Mouse (Mus musculus) embryo, embryonic 10.5 days (tissue): Measurements from ENCODE around the gene Cnot2.

ENCODE experiments used
- DNase-seq: peaks from one replicate; pipeline ENCODE4 v3.0.0-alpha.2; 2015; ENCODE audit warnings: low spot score

Gene Cnot2

GRCm38 (mm10) chr10:116562210-116562609 lies 19.1 kb downstream of the Cnot2 start:
- DNase-seq = no peak

DNA sequence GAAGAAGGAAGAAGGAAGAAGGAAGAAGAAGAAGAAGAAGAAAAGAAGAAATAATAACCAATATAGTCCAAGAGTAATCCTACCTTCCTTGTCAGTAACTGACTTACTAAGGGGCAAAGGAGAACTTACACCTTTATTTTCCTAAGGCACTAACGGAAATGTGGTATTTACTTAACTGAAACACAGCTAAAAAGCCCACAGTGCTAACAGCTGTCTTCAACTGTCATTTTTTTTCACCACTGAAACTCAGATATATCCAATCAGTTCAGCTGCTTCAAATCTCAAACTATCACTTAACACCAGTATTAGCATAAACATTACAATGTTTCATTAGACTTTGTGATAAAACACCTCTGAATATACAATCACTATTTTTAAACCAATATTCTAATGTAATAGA lies 22.1 kb downstream of the Cnot2 start:
- DNase-seq = no peak

- DNase-seq = no peak
Measured at GRCm38 (mm10) chr10:116557166-116557565, 24.1 kb downstream of the Cnot2 start.

DNA sequence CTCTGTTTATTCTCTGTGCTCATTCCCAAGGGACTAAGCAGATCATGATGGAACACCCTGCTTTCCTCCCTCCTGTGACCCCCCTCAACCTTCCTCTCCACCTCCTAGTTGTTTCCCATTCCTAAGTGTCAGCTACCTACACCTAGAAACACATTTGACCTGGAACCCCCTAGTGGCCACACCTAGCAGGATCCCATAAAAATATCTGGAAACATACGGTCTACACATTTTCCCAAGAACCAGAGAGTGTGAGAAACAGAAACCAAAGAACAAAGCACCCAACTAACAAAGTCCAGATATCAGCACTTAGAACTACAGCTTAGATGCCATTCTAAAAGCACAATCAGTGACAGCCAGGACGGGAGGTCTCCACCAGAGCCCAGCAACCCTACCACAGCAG lies 26.9 kb downstream of the Cnot2 start:
- no peak for DNase-seq

DNA sequence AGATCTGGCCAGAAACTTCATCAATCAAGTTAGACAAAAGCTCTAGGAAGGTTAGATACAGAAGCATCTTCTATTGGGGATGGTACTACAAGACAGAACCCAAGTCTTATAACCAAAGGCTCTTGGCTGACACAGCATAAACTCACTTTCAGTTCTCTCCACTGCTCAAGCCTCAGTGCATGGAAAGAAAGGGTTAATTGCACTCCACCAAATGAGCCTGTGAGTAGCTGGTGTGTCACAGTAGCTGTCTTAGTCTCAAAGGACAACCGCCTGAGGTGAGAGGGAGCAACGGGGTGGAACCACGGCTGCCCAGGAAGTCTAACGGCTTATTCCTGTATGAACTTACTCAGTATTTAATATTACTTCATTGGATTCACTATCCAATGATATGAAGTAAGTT lies 33.4 kb downstream of the Cnot2 start:
- peak; percentile 13 for DNase-seq

- no peak for DNase-seq
Measured at GRCm38 (mm10) chr10:116546177-116546576, 35.1 kb downstream of the Cnot2 start.

DNA sequence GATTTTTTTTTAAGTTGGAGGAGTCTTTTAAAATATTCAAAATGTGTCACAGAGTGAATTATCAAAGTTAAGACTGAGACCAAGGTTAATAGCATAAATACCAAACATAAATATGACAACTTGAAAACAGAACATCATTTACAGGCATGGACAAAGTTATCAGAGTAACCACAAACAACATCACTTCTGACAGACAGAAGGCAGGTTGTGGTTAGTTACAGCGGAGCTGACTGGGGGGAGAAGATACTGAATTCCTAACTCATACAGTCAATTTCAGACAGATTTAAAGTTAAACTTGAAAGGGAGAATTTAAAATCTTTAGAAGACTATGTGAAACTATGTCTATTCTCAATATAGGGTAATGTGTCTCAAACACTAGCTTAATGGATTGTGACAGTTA lies 38.2 kb downstream of the Cnot2 start:
- DNase-seq = no peak

DNA sequence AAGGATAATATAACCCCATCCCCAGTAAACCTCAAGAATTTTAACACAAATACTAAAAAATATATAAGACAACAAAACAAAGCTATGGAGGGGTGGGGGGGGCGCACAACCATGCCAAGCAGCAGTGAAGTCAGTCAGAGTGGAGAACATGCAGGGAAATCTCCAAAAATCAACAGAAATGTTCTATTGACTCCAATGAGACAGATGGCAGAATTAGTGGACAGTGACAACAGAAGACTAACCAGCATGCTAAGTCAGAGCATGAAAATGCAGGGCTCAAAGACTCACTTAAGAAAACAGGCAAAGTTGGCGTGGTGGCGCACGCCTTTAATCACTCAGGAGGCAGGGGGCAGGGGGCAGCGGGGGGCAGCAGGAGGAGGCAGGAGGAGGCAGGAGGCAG lies 40.6 kb downstream of the Cnot2 start:
- DNase-seq = no peak

- DNase-seq = no peak
Measured at GRCm38 (mm10) chr10:116537495-116537894, 43.8 kb downstream of the Cnot2 start.

DNA sequence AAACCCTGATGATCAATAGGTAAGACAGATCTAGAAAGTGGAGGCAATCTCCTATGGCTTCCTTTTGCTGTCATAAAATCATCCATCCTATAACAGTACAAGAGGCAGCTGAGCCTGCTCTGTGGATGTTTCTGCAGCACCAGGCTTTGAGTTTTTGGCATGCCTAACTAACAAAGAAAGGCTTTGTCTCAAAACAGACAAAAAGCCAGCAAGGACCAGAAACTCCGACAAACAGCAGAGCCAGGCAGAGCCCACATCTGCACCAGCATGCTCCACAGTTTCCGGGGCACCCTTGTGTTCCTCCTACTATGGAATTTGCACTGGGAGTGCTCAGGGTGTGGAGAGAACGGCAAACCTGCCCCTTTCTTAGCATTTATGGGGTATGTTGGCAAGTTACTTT lies 47.0 kb downstream of the Cnot2 start:
- peak; percentile 38 for DNase-seq

DNA sequence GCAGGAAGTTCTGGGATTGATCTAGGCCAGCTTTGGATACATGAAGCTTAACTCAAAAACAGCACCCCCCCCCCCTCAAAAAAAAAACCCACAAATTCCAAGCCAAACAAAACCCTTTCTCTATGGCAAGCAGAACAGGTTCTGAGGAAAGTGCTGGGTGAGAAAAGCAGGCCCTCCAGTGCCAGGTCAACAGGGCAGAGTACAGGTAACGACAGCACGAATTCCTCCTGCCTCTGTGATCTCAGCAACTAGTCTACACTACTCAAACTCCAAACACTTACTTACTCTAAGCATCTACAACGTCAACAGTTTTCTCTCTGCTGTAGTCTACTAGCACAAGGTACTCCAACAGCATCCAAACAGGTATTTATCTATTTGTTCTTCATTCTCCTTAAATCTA lies 48.8 kb downstream of the Cnot2 start:
- no peak for DNase-seq

- DNase-seq = no peak
Measured at GRCm38 (mm10) chr10:116531063-116531462, 50.2 kb downstream of the Cnot2 start.

DNA sequence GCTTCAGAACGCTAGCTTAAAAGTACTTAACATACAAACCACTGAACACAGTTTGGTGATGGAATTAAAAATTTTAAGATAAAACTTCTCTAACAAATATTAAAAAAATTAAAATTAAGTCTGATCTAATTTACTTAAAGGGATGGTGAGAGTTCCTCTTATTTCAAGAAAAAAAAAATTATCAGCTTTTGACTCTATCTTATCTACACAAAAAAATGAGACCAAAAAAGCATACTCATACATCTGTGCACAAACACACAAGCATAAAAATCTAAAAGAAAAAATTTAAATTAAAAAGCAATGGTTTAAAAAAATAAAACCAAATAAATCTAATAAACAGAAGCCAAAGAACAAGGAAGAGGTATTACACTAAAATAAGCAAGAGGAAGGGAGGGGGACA lies 61.7 kb downstream of the Cnot2 start:
- DNase-seq = no peak

- no peak for DNase-seq
Measured at GRCm38 (mm10) chr10:116515590-116515989, 65.7 kb downstream of the Cnot2 start.

DNA sequence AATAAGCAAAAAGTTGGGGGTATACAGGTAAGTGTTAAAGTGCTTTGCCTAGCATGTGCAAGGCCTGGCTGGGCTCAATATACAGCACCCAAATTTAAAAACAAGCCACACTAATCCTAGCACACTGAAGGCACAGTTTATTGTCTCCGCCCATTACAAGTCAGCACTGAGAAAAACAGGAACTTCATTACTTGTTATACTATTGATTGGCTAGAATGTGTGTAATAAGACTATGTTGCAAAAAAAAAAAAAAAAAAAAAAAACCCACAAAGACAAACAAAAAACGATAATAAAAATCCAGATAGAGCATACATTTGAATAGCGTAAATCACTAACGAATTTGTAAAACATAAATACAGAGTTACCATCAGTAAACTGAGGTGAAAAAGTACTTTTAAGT lies 66.2 kb downstream of the Cnot2 start:
- no peak for DNase-seq

- DNase-seq = no peak
Measured at GRCm38 (mm10) chr10:116513254-116513635, 68.1 kb downstream of the Cnot2 start.

GRCm38 (mm10) chr10:116512521-116513253 lies 68.6 kb downstream of the Cnot2 start:
- DNase-seq = no peak

DNA sequence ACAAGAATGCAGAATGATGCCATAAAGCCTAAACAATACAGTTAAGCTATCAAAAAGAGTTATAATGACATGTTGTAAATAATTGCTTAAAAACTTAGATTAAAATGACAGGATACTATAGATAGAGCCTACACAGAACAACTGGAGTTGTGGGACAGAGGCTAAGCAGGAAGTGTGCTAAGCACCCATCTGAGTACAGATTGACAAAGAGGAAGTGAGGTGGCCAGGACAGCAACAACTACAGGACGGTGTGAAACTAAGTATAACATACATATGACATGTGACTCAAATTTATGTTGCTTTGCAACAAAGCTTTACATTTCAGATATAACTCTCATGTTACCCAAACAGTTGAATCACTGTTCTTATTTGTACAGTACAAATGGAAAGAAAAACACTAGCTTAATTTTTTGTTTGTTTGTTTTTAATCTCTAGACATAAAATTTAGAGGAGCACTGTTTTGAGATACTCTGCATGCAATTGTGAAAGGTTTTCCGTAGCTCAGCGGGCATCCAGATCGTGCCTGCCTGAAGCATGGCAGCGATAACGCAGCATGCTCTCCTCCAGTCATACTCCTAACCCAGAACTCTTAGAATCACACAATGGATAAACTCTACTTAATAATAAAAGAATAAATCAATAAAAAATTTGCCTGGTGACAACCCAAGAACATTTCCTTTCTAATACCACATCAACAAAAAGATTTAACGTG lies 75.9 kb downstream of the Cnot2 start:
- no peak for DNase-seq

GRCm38 (mm10) chr10:116492768-116493167 lies 88.5 kb downstream of the Cnot2 start:
- no peak for DNase-seq

- no peak for DNase-seq
Measured at GRCm38 (mm10) chr10:116486895-116487747, 94.2 kb downstream of the Cnot2 start.

DNA sequence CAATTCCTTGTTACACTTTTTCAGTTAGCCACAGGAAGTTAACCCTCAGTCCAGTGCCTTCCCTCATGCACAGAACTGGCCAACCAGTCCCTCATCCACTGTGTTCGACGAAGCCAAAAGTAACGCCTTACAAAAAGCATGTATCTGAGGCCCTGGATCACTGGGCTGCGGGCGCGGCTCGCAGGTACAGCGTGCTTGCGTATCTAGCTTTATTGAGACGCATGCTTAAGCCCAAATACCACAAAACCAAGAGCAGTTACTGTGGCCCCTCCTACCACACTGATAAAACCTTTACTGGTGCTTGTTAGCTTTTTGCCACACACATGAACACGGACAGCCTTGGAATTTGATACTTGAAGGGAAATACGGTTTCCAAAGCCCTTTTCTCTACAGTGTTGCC lies 99.4 kb downstream of the Cnot2 start:
- DNase-seq = no peak

DNA sequence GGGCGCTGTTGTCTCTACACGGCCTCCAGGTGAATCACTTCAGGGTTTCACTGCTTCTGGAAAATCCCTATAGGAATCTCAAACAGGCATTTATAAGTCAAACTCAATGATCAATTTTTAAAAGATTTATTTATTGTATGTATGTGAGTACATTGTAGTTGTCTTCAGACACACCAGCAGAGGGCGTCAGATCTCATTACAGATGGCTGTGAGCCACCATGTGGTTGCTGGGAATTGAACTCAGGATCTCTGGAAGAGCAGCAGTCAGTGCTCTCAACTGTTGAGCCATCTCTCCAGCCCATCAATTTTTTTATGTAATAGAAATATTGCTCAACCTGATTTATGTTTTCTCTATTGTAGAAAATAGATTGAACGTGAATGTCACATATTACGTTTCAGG lies 100.3 kb downstream of the Cnot2 start:
- DNase-seq = no peak

- DNase-seq = no peak
Measured at GRCm38 (mm10) chr10:116476559-116476958, 104.8 kb downstream of the Cnot2 start.
